Mouse (Mus musculus) forelimb bud, embryonic 11.5 days (tissue): ENCODE measurements around the gene Gm21738.
"Not testable (repeated sequence)": the region's sequence is repeated elsewhere in the genome, so short reads cannot be mapped to it uniquely, and the experiment has no call there.

ENCODE experiments used
- DNase-seq: peaks from one replicate; pipeline ENCODE4 v3.0.0-alpha.2; 2012; ENCODE audit warnings: low read depth, low spot score

Gm21738 gene

DNA sequence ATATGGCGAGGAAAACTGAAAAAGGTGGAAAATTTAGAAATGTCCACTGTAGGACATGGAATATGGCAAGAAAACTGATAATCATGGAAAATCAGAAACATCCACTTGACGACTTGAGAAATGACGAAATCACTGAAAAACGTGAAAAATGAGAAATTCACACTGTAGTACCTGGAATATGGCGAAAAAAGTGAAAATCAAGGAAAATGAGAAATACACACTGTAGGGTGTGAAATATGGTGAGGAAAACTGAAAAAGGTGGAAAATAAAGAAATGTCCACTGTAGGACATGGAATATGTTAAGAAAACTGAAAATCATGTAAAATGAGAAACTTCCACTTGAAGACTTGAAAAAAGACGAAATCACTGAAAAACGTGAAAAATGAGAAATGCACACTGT lies at the start of gene Gm21738:
TSS of gene Gm21738 (minus strand) at position 101 of the 400 bp plus-strand sequence.
- DNase-seq, result not testable (repeated sequence)

DNA sequence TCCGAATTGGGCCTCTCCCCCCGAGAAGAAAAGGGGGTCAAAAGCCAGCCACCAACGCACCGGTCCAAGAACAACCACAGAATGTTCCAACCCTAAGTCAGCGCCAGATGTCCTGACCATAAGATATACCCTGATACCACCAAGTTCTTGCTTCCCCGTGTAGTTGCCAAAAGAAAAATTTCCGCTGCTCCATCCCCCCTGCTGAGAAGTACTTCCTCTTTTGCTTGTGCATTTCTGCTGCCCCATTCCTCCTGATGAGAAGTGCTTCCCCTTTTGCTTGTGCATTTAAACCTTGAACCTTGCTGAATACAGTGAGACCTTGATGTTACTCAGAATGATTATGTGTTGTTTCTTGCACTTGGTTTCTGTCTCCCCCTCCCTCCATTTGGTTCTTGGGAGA lies 35.0 kb downstream of the Gm21738 start:
- not testable (repeated sequence) for DNase-seq
